Mouse (Mus musculus) brain, embryonic 18.5 days (tissue): ENCODE measurements around the gene Krt20.
A peak's percentile ranks its signal among the peaks of the same experiment; 100 is the strongest.

ENCODE experiments used
- DNase-seq: peaks from one replicate; pipeline ENCODE4 v3.0.0-alpha.2; 2012; ENCODE audit warnings: low read depth, low spot score

The Krt20 gene

DNA sequence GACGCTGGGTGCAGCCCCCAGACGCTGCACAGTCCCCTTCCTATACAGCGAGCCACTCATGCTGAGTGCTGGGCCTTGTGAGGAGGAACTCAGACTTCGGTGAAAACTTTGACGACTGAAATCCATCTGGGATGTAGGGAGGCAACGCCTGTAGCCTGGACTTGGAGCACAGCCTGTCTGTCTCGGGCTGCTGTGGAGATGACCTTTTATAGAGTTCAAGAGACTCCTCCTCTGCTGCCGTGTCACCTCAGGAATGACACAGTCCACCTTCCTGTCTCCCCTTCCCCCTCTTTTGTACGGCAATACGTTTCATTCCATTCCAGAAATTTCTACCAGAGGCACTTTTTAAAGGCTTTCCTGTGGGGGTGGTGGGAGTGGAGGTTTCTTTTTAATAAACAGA, at the start of gene Krt20:
Krt20 (minus strand) TSS at position 179 of the 400 bp plus-strand sequence.
- no peak for DNase-seq

DNA sequence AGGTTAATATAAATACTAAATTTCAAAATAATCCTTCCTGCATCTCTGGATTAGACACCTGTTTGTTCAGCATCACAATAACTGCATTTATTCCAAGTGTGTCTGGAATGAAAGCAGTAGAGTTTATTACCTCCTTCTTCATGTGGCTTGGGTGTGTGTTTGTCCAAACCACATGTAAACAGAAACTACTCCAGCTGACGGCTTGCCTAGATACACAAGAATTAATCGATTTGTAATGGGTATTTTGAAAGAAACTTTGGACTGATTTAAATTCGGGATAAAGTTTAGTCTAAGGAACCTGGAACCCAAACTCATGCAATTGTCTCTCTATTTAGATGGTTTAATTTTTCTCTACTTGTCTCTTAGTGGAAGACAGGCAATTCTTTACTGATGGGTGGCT, 37.0 kb upstream of the Krt20 start:
- no peak for DNase-seq

DNA sequence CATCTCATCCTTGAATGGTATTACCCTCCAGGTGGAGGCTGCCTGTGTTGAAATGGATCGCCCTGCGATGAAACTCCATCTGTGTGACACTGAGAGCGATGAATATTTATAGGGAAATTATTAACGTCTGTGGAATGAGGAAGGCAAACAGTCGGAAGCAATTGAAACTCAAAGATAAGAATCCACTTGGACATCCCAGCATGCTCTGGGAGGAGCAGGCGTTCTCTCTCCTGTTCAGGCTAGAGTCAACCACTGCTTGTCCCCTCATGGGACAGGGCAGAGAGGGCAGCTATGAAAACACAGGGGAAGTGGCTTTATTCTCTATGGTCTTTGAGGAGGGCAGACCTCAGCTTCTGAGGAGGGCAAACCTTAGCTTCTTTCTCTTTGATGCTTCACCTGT, 35.5 kb upstream of the Krt20 start:
- DNase-seq: no peak

DNA sequence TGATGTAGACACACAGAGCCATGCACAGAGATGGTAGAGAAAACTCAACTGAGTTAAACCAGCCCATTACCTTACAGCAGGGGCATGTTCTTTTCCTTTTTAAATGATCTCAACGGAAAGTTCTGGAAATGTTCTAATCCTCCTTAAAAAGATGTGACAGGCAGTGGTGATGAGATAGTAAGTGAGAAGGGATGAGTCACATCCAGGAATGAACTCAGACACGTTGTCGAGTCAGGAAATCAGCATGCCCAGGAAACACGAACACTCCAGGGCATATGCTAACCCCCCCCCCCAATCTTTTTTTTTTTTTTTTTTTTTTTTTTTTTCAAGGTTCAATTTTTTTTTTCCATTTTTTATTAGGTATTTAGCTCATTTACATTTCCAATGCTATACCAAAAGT, 34.5 kb upstream of the Krt20 start:
- DNase-seq: no peak

DNA sequence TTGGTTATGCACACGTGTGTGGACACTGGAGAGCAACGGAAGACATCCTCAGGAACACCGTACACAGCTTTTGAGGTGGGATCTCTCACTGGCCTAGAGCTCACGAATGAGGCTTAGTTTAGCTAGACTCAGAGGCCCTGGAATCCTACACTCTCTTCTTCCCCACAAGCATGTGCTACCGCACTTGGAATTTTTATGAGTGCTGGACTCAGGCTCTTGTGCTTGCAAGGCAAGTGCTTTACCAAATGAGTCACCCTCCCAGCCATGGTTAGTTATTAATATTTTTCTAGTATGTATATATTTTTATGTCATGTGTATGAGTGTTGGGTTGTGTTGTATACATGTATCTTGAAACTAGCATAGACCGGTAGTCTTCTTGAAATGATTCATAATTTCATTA, 34.0 kb upstream of the Krt20 start:
- DNase-seq: no peak

DNA sequence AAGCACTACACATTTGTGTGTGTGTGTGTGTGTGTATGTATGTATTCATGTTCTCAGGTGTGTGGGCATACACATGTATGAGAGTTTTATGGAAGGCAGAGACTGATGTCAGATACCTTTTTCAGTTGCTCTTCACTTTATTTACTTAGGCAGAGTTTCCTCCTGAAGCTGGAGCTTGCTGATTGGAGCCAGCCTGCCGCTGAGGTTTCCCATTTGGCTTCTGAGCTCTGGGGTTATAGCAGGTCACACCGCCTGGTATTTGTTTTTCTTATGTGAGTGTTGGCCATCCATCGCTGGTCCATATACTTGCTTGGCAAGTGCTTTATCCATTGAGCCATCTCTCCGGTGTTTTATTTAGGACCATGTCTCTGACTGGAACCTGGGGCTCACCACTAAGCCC, 31.3 kb upstream of the Krt20 start:
- DNase-seq: no peak

DNA sequence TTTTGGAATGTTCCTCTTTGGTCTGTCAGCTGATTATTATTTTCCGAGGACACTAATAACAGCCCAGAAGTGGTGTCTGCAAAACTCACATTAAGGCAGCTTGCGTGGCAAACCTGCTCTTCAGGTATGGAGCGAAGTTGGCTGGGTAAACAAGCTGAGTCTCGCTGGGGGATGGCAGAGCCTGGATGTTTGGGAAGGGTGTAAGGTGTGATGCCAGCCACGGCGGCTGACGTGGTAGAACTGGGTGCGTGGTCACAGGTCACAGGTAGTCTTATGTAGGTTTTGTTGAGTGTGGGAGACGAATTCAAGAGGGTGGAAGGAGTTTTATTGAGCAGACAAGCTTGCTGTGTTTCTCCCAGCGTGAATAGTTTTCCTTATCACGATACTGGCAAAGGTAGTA, 30.6 kb upstream of the Krt20 start:
- no peak for DNase-seq

DNA sequence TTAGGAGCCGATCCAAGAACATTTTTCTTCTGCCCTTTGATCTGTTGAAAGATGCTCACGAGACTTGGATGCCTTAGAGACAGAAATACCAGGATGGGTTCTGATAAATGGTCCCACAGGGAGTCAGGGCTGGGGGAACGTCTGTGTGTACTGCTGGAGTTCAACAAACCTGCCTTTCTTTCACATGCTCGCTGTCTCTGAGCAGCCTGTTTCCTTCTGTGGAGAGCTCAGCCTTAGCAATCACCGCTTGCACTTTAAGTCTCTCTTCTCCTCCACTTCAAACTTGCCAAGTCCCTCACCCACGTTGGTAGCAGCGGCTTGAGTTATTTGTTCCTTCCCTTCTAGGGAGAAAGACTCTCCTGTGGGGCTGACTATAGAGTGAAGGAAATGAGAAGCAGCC, 28.4 kb upstream of the Krt20 start:
- no peak for DNase-seq

DNA sequence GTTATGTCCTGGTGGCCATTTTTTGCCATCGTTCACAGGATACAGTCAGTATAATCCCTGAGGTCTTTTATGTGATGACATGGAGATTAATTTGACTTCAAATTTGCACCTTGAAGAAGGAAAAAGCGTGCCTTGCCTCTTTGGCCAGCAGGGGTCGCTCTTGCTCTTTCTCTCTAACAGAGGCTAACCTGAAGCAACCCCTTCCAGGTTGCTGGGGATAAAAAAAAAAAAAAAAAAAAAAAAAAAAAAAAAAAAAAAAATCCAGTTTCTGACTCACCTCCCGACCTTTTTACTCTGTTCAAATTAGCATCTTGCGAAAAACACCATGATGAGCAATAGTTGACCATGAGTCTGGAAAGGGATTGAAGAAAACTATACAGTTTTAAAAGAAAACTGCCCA, 26.9 kb upstream of the Krt20 start:
- peak; percentile 62 for DNase-seq

DNA sequence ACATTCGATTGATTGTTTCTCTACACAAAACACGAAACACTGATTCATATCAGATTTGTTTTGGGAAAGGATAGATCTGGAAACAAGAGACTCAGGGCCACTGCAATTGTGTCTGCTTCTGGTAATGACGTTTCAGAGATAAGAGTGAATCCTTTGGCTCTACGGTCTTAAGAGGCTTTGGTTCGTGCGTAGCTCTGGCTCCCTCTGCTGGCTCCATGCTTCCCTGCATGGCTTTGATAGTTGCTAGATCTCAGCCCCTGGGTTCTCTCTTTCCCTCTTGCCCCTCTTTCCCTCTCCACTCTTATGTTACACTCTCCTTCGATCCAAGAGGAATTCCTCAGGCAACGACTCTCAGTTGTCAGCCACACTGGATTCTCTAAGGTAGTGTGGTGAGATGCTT, 25.2 kb upstream of the Krt20 start:
- peak; percentile 52 for DNase-seq

DNA sequence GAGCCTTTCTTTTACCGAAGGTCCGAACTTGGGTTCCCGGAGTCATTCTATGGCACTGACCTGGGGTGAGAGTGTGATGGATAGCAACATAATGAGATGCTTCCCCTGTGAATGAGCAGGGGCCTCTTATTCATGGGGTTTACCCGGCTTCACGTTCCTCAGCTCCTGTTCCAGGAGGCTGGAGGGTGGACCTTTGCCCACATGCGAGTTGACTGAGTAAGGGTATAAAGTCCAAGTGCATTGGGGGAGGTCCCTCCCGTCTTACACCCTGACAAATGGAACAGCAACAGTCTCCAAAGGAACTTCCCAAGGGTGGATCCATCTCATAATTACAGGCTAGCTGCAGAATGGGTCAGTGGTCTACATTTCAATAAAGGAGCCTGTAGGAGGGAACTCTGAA, 23.8 kb upstream of the Krt20 start:
- no peak for DNase-seq

DNA sequence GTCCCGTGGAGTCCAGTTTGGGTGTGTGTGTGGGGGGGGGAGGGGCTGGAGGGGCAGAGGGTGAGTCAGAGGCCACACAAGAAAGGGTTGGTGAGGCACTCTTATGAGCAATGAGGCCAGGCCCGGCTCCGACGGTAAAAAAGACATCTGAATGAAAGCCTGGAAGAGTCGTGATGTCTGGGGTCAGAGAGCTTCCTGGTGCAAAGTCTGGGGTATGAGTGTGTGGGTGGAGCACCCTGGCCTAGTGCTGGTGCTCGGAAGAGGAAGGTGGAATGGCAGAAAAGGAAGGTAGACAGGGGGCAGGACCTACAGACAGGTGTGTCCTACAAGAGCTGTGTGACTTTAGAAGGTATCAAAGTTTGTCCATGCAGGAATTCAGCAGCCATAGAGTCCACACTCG, 20.9 kb upstream of the Krt20 start:
- DNase-seq: no peak

DNA sequence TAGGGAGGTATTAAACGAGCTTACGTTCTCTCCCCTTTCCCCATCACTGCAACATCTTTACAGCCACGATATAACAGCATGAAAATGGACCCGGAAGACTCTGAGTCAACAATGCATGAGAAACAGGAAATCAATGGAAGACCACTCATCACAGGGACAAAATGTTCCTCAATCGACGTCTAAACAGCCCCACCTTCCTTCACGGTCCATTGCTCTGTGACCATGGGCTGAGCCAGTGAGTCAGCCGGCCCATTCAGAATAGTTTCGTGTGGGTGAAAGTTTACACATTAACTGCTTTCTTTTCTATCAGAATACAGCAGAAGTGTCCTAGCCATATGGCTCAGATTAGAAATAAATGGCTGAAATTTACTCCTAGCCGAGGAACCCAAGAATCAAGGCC, 16.8 kb upstream of the Krt20 start:
- no peak for DNase-seq

DNA sequence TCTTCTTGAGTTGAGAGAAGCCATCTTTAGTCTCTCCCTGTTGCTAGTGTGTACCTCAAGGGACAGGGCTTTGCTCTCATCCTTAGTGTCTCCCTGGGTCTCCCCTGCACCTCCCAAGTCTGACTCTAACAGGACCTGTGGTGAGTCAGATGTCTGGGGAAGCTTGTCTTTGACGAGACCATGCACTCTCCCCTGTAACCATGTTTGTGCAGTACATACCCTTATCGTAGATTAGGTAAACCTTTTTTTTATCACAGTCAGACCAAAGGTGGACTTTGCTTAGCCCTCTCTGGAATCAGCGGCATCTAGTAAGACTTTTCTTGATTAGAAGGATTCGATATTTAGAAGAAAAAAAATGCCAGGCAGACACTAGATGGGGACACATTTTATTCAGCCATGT, 16.1 kb upstream of the Krt20 start:
- no peak for DNase-seq

DNA sequence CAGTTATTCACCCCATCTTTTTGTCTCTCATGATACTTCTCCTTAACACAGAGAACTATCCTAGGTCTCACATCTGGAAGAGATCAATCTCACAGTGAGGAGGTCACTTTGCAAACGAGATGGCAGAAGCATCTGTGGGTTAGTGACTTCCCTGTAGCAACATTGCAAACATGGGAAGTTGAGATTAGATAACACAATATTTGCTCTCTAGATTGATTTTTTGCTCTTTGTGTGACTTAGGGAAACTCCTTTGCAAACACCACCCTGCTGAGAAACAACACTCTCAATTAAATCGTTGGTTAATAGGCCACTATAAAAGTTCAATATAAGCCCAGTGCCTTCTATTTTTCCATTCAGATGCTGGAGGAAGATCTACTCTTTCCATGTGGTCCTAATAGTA, 10.8 kb upstream of the Krt20 start:
- no peak for DNase-seq

DNA sequence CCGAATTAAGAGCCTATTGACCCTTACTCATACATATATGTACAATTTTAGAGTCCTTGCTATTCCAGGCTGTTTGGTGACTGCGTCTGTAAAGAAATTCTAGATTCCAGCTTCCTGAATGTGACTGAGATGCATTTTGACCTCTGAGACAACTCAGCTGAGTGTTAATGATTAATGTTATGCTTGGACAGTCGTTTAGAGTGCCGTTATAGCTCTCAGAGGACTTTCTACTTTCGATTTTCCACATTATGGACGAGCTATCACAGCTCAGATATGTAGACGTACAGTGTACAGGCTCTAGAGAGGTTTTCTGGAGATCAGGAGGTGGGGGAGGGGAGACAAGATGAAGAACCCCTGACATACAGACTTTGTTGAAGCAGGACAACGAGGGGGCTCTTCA, 3.3 kb upstream of the Krt20 start:
- no peak for DNase-seq

DNA sequence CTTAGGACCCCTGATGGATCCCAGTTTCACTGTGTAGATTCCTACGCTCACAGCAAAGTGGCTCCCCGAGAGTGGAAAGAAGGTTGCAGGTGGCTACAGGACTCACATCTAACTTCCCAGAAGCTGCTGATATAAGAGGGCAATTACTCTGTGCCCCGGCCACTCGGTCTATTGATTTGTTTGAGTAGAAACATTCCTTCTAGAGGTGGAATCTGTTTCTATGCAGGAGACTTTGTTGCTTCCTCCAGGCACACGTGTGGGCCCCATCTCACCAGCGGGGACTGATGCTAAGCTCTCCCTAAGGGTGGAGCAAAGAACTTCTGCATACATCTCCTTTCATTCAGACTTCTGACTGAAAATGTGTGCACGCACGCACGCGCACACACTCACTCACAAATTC, 1.5 kb upstream of the Krt20 start:
- no peak for DNase-seq

DNA sequence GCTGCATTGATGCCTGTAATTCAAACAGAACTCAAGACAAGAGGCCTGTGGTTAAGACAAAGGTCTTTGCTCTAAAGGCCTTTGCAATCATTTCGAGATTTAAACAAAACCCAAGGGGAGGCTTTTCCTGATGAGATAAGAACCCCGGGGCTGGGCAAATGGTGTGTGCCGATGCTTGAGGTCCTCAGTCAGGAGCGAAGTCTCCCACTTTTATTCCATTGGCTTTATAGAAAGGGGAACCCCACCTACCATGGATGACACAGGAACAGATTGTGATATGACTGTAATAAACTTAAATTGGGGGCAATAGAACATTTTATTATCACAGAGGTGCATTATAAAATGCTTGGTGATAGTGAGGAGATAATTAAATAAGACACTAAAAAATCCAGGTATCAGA, 1.3 kb downstream of the Krt20 start:
- DNase-seq: no peak

DNA sequence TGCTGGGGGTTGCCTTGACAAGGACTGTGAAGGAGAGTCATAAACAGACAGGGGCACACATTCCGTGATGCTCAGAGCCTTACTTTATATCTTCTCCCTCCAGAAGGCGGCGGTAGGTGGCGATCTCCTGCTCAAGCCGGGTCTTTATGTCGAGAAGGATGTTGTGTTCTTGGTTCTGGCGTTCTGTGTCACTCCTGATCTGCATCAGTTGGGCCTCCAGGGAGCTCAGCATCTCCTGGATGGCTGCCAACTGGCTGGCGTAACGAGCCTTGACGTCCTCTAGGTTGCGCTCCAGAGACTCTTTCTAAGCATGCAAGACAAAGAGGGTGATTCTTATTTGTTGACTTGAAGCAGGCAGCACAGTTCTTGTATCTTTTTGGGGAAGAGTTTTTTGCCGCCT, 7.3 kb downstream of the Krt20 start:
- DNase-seq: no peak

DNA sequence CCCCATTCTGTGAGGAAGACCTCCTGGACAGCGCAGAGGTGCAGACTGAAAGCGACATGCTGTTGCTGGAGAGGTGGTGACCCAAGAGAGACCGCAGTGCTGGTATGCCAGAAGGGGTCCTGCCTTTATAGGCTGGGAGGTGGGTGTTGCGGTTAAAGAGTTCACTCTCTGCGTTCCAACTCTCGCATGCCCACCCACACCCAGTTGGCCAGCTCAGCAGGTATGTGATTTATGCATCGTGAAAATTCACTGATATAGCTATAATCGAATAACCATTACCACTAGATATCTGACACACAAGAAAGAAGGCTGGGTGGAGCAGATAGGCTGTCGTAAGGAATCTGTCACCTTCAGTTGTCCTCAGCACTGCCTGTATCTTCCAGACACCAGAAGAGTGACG, 15.8 kb downstream of the Krt20 start, which contains the start of gene Krt12:
Krt12 (minus strand) TSS at position 101 of the 400 bp plus-strand sequence.
- no peak for DNase-seq

DNA sequence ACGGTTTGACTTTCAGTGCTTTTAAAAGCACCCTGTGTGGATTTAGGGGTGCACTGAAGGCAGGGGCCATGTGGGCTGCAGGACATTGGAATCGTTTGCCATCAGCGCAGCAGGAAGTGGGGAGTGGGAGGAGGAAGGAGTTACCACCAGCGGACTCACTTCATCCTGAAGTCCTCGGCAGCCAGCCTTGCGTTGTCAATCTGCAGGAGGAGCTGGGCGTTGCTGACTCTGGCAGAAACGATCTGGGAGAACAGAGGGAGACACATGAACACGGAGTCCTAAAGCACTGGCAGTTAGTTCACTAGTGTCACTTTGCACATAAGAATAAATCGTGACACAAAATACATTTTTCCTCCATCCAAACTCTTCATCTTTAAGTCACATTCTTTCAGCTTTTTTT, 17.4 kb downstream of the Krt20 start:
- no peak for DNase-seq

DNA sequence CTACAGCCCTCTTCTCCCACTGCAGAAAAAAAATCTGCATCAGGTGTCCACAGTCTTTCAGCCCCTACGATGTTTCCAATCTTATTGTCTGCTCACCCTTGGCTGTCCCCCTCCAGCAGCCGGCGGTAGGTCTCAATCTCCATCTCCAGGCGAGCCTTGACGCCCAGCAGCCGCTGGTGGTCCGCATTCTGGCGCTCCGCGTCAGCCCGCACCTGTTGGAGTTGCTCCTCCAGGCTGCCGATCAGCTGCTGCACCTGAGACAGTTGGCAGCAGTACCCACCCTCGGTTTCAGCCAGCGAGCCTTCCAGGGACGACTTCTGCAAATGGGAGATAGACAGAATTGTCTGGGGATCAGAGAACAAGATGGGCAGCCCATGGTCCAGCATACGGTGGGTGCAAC, 20.1 kb downstream of the Krt20 start:
- no peak for DNase-seq

DNA sequence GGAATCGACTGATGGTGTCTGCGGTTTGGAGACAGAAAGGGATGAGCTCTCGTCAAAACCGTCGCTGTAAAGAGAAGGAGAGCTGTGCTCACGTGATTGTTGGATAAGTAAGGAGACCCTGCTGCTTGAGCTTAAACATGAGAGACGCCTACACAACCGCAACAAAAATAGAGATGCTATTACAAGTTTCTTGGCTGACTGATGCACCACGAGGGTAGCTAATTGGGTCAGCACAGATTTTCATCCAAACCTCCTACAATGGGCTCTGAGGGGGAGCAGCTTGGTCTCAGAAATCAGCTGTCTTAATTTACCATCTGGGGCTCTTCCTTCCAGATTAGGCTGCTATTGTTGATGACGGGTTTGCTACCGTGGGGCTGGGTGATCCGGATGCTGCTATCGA, 21.0 kb downstream of the Krt20 start:
- DNase-seq: no peak

DNA sequence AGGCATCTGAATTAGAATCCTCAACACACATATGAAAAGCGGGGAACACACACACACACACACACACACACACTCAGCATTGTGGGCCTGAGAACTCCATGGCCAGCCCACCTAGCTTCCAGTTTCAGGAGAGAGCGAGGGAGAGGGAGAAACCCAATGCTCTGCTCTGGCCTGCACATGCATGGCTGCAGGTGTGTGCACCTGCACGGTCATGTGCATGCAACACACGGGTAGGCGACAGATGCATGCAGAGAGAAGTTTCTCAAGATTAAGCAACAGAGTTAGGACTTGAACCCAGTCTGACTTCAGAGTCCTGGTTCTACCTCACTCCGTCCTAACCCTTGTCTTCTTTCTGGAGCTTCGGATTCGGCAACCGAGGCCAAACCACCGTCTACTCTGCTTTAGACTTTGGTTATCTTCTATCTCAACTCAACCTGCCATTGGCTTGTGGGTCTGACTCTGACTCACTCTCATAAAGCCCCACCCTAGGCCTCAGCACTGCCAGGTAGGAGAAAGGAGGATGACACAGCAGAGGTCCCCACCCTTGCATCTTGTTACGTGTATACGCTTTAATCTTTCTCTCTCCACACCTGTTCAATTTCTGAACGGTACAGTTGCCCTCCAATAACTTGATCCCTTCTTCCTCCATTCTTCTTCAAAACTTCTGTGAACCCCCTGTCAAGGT, 23.3 kb downstream of the Krt20 start:
- no peak for DNase-seq
